Mouse (Mus musculus): ENCODE results near the gene Kctd2. TPM values are rescaled to one million over a fixed set of nuclear protein-coding genes. Genes with fewer than 3 reads are reported as not detected.
A peak's percentile ranks its signal among the peaks of the same experiment; 100 is the strongest.
"Not testable (repeated sequence)": the region's sequence is repeated elsewhere in the genome, so short reads cannot be mapped to it uniquely, and the experiment has no call there.

The Kctd2 gene
- total RNA-seq, 2 experiments from 2014 or later = 65.4 to 74.6 TPM

DNA sequence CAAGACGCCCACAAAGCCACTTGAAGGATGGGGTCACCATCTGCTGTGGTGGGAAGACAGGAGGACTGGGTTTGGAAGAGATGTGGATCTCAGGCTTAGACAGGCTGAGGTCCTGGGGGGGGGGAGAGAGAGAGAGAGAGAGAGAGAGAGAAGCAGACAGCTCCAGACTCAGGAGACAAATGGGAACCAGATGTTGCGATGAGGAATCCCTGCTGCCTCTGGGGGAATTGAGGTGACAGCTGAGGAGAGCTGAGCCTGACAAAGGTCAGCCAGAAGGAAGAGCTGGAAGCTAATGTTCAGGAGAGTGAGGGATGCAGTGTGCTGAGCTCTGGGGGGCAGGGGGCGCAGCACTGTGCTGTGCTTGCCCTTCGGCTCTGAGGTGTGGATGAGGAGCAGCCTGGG is 47.3 kb downstream of the Kctd2 start:
- no peak for DNase-seq (ENCODE audit: extremely low spot score in 1 of 2, low spot score in 1 of 2)

DNA sequence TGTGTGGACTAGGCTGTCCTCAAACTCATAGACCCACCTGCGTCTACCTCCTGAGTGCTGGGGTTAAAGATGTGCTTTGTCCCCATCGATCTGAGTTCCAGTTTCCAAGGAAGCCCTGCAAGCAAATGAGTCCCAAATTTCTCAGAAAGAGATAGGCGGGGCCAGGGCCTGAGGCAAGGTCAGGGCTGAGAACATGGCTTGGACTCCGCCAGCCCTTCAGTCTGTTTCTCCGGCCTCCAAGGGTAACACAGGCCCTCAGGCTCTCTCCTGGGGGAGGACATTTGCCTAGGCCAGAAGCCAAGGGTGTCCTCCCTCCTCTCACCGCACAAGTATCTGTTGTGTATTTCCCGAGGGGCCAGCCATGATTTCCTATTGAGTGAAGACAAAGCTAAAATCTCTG is 52.3 kb downstream of the Kctd2 start:
- no peak for DNase-seq (ENCODE audit: extremely low spot score in 1 of 2, low spot score in 1 of 2)

DNA sequence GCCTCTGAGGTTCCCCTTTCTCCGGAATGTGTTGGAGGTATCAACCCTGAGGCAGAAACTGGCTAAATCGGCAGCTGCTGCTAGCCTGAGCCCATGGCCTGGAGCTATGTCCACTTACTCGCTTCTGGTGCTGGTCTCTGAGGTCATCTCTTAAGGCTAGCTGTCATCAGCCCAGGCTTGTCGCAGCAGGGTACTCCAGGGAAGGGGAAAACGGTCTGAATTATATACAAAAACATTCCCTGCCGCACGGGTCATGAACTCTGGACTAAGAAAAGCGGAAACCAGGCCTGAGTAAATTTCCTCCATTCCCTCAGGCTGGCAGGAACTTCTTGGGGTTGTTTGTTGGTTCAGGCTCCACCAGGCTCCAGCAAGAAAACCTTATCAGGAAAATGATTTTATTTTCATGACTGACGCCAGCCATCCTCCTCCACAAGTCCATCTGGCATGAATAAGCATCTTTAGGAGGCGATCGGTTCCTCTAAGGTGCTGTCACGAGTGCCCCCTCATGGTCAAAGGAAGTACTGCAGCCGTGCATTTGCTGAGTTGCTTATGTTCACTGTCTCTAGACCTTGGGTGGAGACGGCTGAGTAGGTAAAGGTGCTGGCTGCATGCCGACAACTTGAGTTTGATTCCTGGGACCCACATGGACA is 53.8 kb downstream of the Kctd2 start:
- DNase-seq (ENCODE audit: extremely low spot score in 1 of 2, low spot score in 1 of 2) = peak; percentile 95 to 99

GRCm38 (mm10) chr11:115475025-115475757 is 55.3 kb downstream of the Kctd2 start, which contains the start of gene Armc7:
TSS of gene Armc7 (plus strand) at chr11:115475667.
- DNase-seq (ENCODE audit: extremely low spot score in 1 of 2, low spot score in 1 of 2) = peak; percentile 75 to 81

GRCm38 (mm10) chr11:115475758-115476237 is 55.9 kb downstream of the Kctd2 start:
- no peak for DNase-seq (ENCODE audit: extremely low spot score in 1 of 2, low spot score in 1 of 2)

DNA sequence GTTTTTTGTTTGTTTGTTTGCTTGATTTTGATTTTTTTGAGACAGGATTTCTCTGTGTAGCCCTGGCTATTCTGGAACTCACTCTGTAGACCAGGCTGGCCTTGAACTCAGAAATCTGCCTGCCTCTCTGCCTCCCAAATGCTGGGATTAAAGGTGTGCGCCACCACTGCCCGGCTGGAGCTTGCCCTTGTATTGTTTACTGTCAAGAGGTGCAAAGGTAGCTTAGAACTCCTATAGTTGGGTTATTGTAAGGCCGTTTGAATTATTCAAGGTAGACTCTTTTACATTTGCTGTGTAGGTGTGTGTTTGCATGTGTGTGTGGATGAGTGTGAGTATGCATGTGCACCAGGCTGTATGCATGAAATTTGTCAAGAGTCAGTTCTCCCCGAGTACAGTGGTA is 56.7 kb downstream of the Kctd2 start:
- not testable (repeated sequence) for DNase-seq (ENCODE audit: extremely low spot score in 1 of 2, low spot score in 1 of 2)

DNA sequence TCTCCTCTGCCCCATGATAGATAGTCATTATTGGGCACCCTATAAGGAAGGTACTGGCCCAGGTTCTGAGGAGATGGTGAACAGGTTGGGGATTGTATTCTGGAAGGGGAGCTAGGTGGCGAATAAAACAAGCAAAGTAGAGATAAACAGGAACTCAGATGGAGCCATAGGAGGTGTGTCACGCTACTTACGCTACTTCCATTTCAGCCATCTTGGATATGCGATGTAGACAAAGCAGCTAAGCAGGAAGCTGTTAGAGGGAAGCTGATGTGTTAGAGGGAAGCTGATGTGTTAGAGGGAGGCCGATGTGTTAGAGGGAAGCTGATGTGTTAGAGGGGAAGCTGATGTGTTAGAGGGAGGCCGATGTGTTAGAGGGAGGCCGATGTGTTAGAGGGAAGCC is 57.5 kb downstream of the Kctd2 start:
- not testable (repeated sequence) for DNase-seq (ENCODE audit: extremely low spot score in 1 of 2, low spot score in 1 of 2)

GRCm38 (mm10) chr11:115478296-115478938 is 58.5 kb downstream of the Kctd2 start:
- no peak for DNase-seq (ENCODE audit: extremely low spot score in 1 of 2, low spot score in 1 of 2)

Small RNA genes within 50 kb of the gene (microRNA-seq; reads per million reads assigned to microRNA genes)
- 0 to 0.37 reads per million in 2 experiments for gene Mir3968

Other genes with a start within 250 kb of the Kctd2 start
- 10 to 100 TPM; 19.0 to 19.4 TPM for gene Tmem104, start 232.6 kb upstream of the Kctd2 start, total RNA-seq (2021)
- 10 to 100 TPM; 16.6 to 21.3 TPM for gene Nat9, start 232.3 kb upstream of the Kctd2 start, total RNA-seq (2021)
- gene Grin2c, start 152.9 kb upstream of the Kctd2 start, total RNA-seq (2021) = 10 to 100 TPM; 47.3 to 47.4 TPM
- 10 to 100 TPM; 18.6 to 21.2 TPM for gene Fdxr, start 143.1 kb upstream of the Kctd2 start, total RNA-seq (2021)
- gene Fads6, start 122.5 kb upstream of the Kctd2 start, total RNA-seq (2021) = 10 to 100 TPM; 11.2 to 12.1 TPM
- under 1 TPM in 1 of 2 experiments, not detected in 1; 0.15 TPM for gene Otop2, start 113.0 kb upstream of the Kctd2 start, total RNA-seq (2021)
- gene Ush1g, start 98.1 kb upstream of the Kctd2 start, total RNA-seq (2021) = under 1 TPM; 0.31 to 0.59 TPM
- under 1 TPM in 1 of 2 experiments, not detected in 1; 0.17 TPM for gene Otop3, start 85.4 kb upstream of the Kctd2 start, total RNA-seq (2021)
- 100 to 1,000 TPM in 1 of 2 experiments, 10 to 100 TPM in 1; 98.8 to 107 TPM for gene Hid1, start 52.4 kb upstream of the Kctd2 start, total RNA-seq (2021)
- gene Cdr2l, start 38.2 kb upstream of the Kctd2 start, total RNA-seq (2021) = 10 to 100 TPM; 21.7 to 22.8 TPM
- 100 to 1,000 TPM; 102 to 103 TPM for gene Mrpl58, start 16.4 kb upstream of the Kctd2 start, total RNA-seq (2021)
- 100 to 1,000 TPM; 459 to 515 TPM for gene Atp5h, start 166 bp upstream of the Kctd2 start, total RNA-seq (2021)
- gene Trim80, start 20.4 kb downstream of the Kctd2 start, total RNA-seq (2021) = not detected
- not detected for gene Slc16a5, start 42.3 kb downstream of the Kctd2 start, total RNA-seq (2021)
- 10 to 100 TPM in 1 of 2 experiments, 1 to 10 TPM in 1; 9.3 to 10.3 TPM for gene Armc7, start 55.5 kb downstream of the Kctd2 start, total RNA-seq (2021)
- 10 to 100 TPM; 68.8 to 70.4 TPM for gene Nt5c, start 71.7 kb downstream of the Kctd2 start, total RNA-seq (2021)
- 100 to 1,000 TPM; 134 to 165 TPM for gene Jpt1, start 94.3 kb downstream of the Kctd2 start, total RNA-seq (2021)
- 100 to 1,000 TPM; 329 to 353 TPM for gene Sumo2, start 116.1 kb downstream of the Kctd2 start, total RNA-seq (2021)
- 10 to 100 TPM; 44.5 to 44.9 TPM for gene Nup85, start 144.3 kb downstream of the Kctd2 start, total RNA-seq (2021)
- gene Mrps7, start 183.8 kb downstream of the Kctd2 start, total RNA-seq (2021) = 10 to 100 TPM; 49.6 to 59.0 TPM
- 10 to 100 TPM; 60.0 to 75.4 TPM for gene Gga3, start 183.9 kb downstream of the Kctd2 start, total RNA-seq (2021)
- gene Mif4gd, start 192.8 kb downstream of the Kctd2 start, total RNA-seq (2021) = 10 to 100 TPM; 21.7 to 23.7 TPM
- 10 to 100 TPM; 56.2 to 61.6 TPM for gene Slc25a19, start 208.2 kb downstream of the Kctd2 start, total RNA-seq (2021)

All from layer of hippocampus, postnatal 25 days (tissue).